Mouse (Mus musculus): ENCODE measurements around the gene Ttll5. TPM values are rescaled to one million over a fixed set of nuclear protein-coding genes. Genes with fewer than 3 reads are reported as not detected.

Gene Ttll5
- polyA plus RNA-seq, 1 experiment from 2014 or later: 19.9 TPM

GRCm38 (mm10) chr12:86035586-86035985 lies 211.1 kb downstream of the Ttll5 start:
- Histone ChIP-seq H3K4me1 (replicated peaks; ENCODE audit: control insufficient read depth, insufficient read depth, low read length) (0 out of 2 replicates have a peak, but pooled peaks cover 2% of the 10 kb centered on the region), H3K4me3 (ENCODE audit: low read depth, low read length) (no peak overlapping the region), H3K27me3 (ENCODE audit: control insufficient read depth, insufficient read depth, low read length) (no peaks in the 10 kb centered on the region), H3K4me2 (ENCODE audit: low read depth, low read length, severe bottlenecking) (no peak overlapping the region), H3K9ac (ENCODE audit: low read length) (no peak overlapping the region), H3K9me3 (ENCODE audit: control insufficient read depth, low read length) (no peaks in the 10 kb centered on the region), H3K36me3 (ENCODE audit: control insufficient read depth, insufficient read depth, low read length) (no peaks in the 10 kb centered on the region), H3K27ac (ENCODE audit: low read depth, low read length) (no peak overlapping the region)
- DNase-seq (ENCODE audit: low spot score) (no peak), ATAC-seq (replicated peaks; ENCODE audit: low FRiP score) (no peak)

GRCm38 (mm10) chr12:86036368-86037166 lies 212.1 kb downstream of the Ttll5 start:
- WGBS: 43% methylated on average over 9 of the region's 9 CpGs

GRCm38 (mm10) chr12:86037235-86037921 lies 212.9 kb downstream of the Ttll5 start:
- no peak for DNase-seq (ENCODE audit: low spot score)
- no peak for ATAC-seq (replicated peaks; ENCODE audit: low FRiP score)
- Histone ChIP-seq H3K9ac (ENCODE audit: low read length) (no peak overlapping the region), H3K9me3 (ENCODE audit: control insufficient read depth, low read length) (no peaks in the 10 kb centered on the region), H3K27ac (ENCODE audit: low read depth, low read length) (no peak overlapping the region), H3K36me3 (ENCODE audit: control insufficient read depth, insufficient read depth, low read length) (no peaks in the 10 kb centered on the region), H3K4me1 (replicated peaks; ENCODE audit: control insufficient read depth, insufficient read depth, low read length) (0 out of 2 replicates have a peak, but pooled peaks cover 2% of the 10 kb centered on the region), H3K4me2 (ENCODE audit: low read depth, low read length, severe bottlenecking) (no peak overlapping the region), H3K4me3 (ENCODE audit: low read depth, low read length) (no peak overlapping the region), H3K27me3 (ENCODE audit: control insufficient read depth, insufficient read depth, low read length) (no peaks in the 10 kb centered on the region)
- 29% methylated on average over 12 of the region's 12 CpGs for whole genome bisulfite sequencing

More at GRCm38 (mm10) chr12:86036368-86037166, 212.1 kb downstream of the Ttll5 start:
- ATAC-seq (replicated peaks; ENCODE audit: low FRiP score) (no peak), DNase-seq (ENCODE audit: low spot score) (no peak)
- H3K4me3 ChIP-seq (ENCODE audit: low read depth, low read length): no peak overlapping the region
- H3K9ac ChIP-seq (ENCODE audit: low read length): 0 out of 2 replicates have a peak overlapping the region, but pooled peaks have one; percentile 6
- no peaks in the 10 kb centered on the region for H3K9me3 ChIP-seq (ENCODE audit: control insufficient read depth, low read length)
- H3K27me3 ChIP-seq (ENCODE audit: control insufficient read depth, insufficient read depth, low read length): no peaks in the 10 kb centered on the region
- 0 out of 2 replicates have a peak, but pooled peaks cover 2% of the 10 kb centered on the region for H3K4me1 ChIP-seq (replicated peaks; ENCODE audit: control insufficient read depth, insufficient read depth, low read length)
- no peaks in the 10 kb centered on the region for H3K36me3 ChIP-seq (ENCODE audit: control insufficient read depth, insufficient read depth, low read length)
- no peak overlapping the region for H3K27ac ChIP-seq (ENCODE audit: low read depth, low read length)
- H3K4me2 ChIP-seq (ENCODE audit: low read depth, low read length, severe bottlenecking): no peak overlapping the region

GRCm38 (mm10) chr12:86039078-86039477 lies 214.6 kb downstream of the Ttll5 start:
- no peak for DNase-seq (ENCODE audit: low spot score)
- ATAC-seq (replicated peaks; ENCODE audit: low FRiP score): no peak
- Histone ChIP-seq H3K9me3 (ENCODE audit: control insufficient read depth, low read length) (no peaks in the 10 kb centered on the region), H3K27me3 (ENCODE audit: control insufficient read depth, insufficient read depth, low read length) (no peaks in the 10 kb centered on the region), H3K4me1 (replicated peaks; ENCODE audit: control insufficient read depth, insufficient read depth, low read length) (0 out of 2 replicates have a peak, but pooled peaks cover 2% of the 10 kb centered on the region), H3K9ac (ENCODE audit: low read length) (no peak overlapping the region), H3K27ac (ENCODE audit: low read depth, low read length) (no peak overlapping the region), H3K4me2 (ENCODE audit: low read depth, low read length, severe bottlenecking) (no peak overlapping the region), H3K36me3 (ENCODE audit: control insufficient read depth, insufficient read depth, low read length) (no peaks in the 10 kb centered on the region), H3K4me3 (ENCODE audit: low read depth, low read length) (no peak overlapping the region)
- 81% methylated on average over 5 of the region's 5 CpGs for WGBS

GRCm38 (mm10) chr12:86039751-86040150 lies 215.3 kb downstream of the Ttll5 start:
- H3K4me3 ChIP-seq (ENCODE audit: low read depth, low read length): no peak overlapping the region
- no peaks in the 10 kb centered on the region for H3K27me3 ChIP-seq (ENCODE audit: control insufficient read depth, insufficient read depth, low read length)
- WGBS: 89% methylated on average over 6 of the region's 6 CpGs
- H3K36me3 ChIP-seq (ENCODE audit: control insufficient read depth, insufficient read depth, low read length): no peaks in the 10 kb centered on the region
- no peak for ATAC-seq (replicated peaks; ENCODE audit: low FRiP score)
- no peak overlapping the region for H3K4me2 ChIP-seq (ENCODE audit: low read depth, low read length, severe bottlenecking)
- H3K9ac ChIP-seq (ENCODE audit: low read length): no peak overlapping the region
- H3K4me1 ChIP-seq (replicated peaks; ENCODE audit: control insufficient read depth, insufficient read depth, low read length): 0 out of 2 replicates have a peak, but pooled peaks cover 2% of the 10 kb centered on the region
- no peaks in the 10 kb centered on the region for H3K9me3 ChIP-seq (ENCODE audit: control insufficient read depth, low read length)
- no peak overlapping the region for H3K27ac ChIP-seq (ENCODE audit: low read depth, low read length)
- no peak for DNase-seq (ENCODE audit: low spot score)

GRCm38 (mm10) chr12:86046141-86046540 lies 221.7 kb downstream of the Ttll5 start:
- ATAC-seq (replicated peaks; ENCODE audit: low FRiP score): no peak
- 80% methylated on average over 5 of the region's 5 CpGs for WGBS

DNA sequence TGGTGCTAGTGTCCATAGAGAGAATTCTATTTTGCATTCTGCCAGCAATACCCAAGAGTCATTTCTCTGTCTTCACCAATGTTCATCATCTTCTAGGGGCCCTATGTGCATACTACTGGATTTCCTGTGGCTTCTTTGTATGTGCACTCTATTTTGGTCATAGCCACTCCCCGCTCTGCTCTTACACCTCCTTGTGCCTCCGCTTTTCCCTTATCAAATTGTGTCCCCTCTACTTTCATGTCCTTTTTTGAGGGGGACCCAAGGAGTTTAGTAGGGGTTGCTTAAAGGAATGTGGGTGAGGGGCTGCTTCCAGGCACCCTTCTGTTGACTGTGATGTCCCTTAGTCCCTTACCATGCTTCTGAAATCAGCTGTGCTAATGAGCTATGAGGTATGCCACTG lies 222.3 kb downstream of the Ttll5 start:
- WGBS: 97% methylated on average over 2 of the region's 2 CpGs
- Histone ChIP-seq H3K4me2 (ENCODE audit: low read depth, low read length, severe bottlenecking) (no peak overlapping the region), H3K9ac (ENCODE audit: low read length) (no peak overlapping the region), H3K4me1 (replicated peaks; ENCODE audit: control insufficient read depth, insufficient read depth, low read length) (no peaks in the 10 kb centered on the region), H3K27me3 (ENCODE audit: control insufficient read depth, insufficient read depth, low read length) (no peaks in the 10 kb centered on the region), H3K9me3 (ENCODE audit: control insufficient read depth, low read length) (no peaks in the 10 kb centered on the region), H3K27ac (ENCODE audit: low read depth, low read length) (no peak overlapping the region), H3K4me3 (ENCODE audit: low read depth, low read length) (no peak overlapping the region), H3K36me3 (ENCODE audit: control insufficient read depth, insufficient read depth, low read length) (no peaks in the 10 kb centered on the region)
- ATAC-seq (replicated peaks; ENCODE audit: low FRiP score) (no peak), DNase-seq (ENCODE audit: low spot score) (no peak)

More at GRCm38 (mm10) chr12:86046141-86046540, 221.7 kb downstream of the Ttll5 start:
- Histone ChIP-seq H3K36me3 (ENCODE audit: control insufficient read depth, insufficient read depth, low read length) (no peaks in the 10 kb centered on the region), H3K4me3 (ENCODE audit: low read depth, low read length) (no peak overlapping the region), H3K4me1 (replicated peaks; ENCODE audit: control insufficient read depth, insufficient read depth, low read length) (no peaks in the 10 kb centered on the region), H3K9ac (ENCODE audit: low read length) (no peak overlapping the region), H3K9me3 (ENCODE audit: control insufficient read depth, low read length) (no peaks in the 10 kb centered on the region), H3K27ac (ENCODE audit: low read depth, low read length) (no peak overlapping the region), H3K4me2 (ENCODE audit: low read depth, low read length, severe bottlenecking) (no peak overlapping the region), H3K27me3 (ENCODE audit: control insufficient read depth, insufficient read depth, low read length) (no peaks in the 10 kb centered on the region)
- no peak for DNase-seq (ENCODE audit: low spot score)

GRCm38 (mm10) chr12:86047376-86047775 lies 222.9 kb downstream of the Ttll5 start:
- Histone ChIP-seq H3K27ac (ENCODE audit: low read depth, low read length) (no peak overlapping the region), H3K9me3 (ENCODE audit: control insufficient read depth, low read length) (no peaks in the 10 kb centered on the region), H3K27me3 (ENCODE audit: control insufficient read depth, insufficient read depth, low read length) (no peaks in the 10 kb centered on the region), H3K4me1 (replicated peaks; ENCODE audit: control insufficient read depth, insufficient read depth, low read length) (no peaks in the 10 kb centered on the region), H3K36me3 (ENCODE audit: control insufficient read depth, insufficient read depth, low read length) (no peaks in the 10 kb centered on the region), H3K4me2 (ENCODE audit: low read depth, low read length, severe bottlenecking) (no peak overlapping the region), H3K4me3 (ENCODE audit: low read depth, low read length) (no peak overlapping the region), H3K9ac (ENCODE audit: low read length) (no peak overlapping the region)
- ATAC-seq (replicated peaks; ENCODE audit: low FRiP score) (no peak), DNase-seq (ENCODE audit: low spot score) (no peak)
- 91% methylated on average over 8 of the region's 8 CpGs for WGBS
